Mouse (Mus musculus) midbrain, embryonic 12.5 days (tissue): ENCODE measurements around the gene Pes1. TPM values are rescaled to one million over a fixed set of nuclear protein-coding genes. Genes with fewer than 3 reads are reported as not detected.

Source experiments
- ATAC-seq: fragments of 200-750 bp; cut with Nextera tagmentation; 2 replicates; pipeline ENCODE4 v1.8.0; 2017; ENCODE audit warnings: low read depth, moderate TSS enrichment, moderate library complexity; ENCODE audit not compliant: low FRiP score
- H3K27ac ChIP-seq: fragments of 300-500 bp; sonication (generic); replicated peaks from 2 replicates; pipeline ENCODE4 v1.5.1; 2016; ENCODE audit warnings: mild to moderate bottlenecking
- H3K27me3 ChIP-seq: fragments of 300-500 bp; sonication (generic); 2 replicates; pipeline ENCODE4 v1.6.1; 2016; ENCODE audit warnings: mild to moderate bottlenecking
- H3K36me3 ChIP-seq: fragments of 300-500 bp; sonication (generic); 2 replicates; pipeline ENCODE4 v1.6.1; 2016
- H3K4me1 ChIP-seq: fragments of 300-500 bp; sonication (generic); 2 replicates; pipeline ENCODE4 v1.6.1; 2016
- H3K4me2 ChIP-seq: fragments of 300-500 bp; sonication (generic); replicated peaks from 2 replicates; pipeline ENCODE4 v1.6.1; 2016; ENCODE audit warnings: mild to moderate bottlenecking, moderate library complexity
- H3K4me3 ChIP-seq: fragments of 300-500 bp; sonication (generic); 2 replicates; pipeline ENCODE4 v1.5.1; 2016; ENCODE audit warnings: mild to moderate bottlenecking
- H3K9ac ChIP-seq: fragments of 300-500 bp; sonication (generic); replicated peaks from 2 replicates; pipeline ENCODE4 v1.6.1; 2016; ENCODE audit warnings: mild to moderate bottlenecking, moderate library complexity
- H3K9me3 ChIP-seq: fragments of 300-500 bp; sonication (generic); 2 replicates; pipeline ENCODE4 v1.6.1; 2016; ENCODE audit warnings: mild to moderate bottlenecking
- WGBS: fragments of 180-500 bp; shearing (Covaris S2); methylation state at CpG from one replicate; pipeline ENCODE4 v1.1.7; 2016; 5-methylcytosine and 5-hydroxymethylcytosine counted together
- polyA plus RNA-seq: library from polyadenylated mRNA; unstranded; fragments of >200 nt; fragmentation: Nextera tagmentation; extraction: Ambion mirVana; gene quantifications from 2 replicates; pipeline ENCODE4 v1.2.1, GENCODE M21; 2016

The Pes1 gene
- polyA plus RNA-seq, 1 experiment from 2014 or later: 75.3 TPM

GRCm38 (mm10) chr11:3969837-3970236, 6.1 kb downstream of the Pes1 start:
- Histone ChIP-seq H3K4me3 (no peak overlapping the region), H3K9ac (no peak overlapping the region), H3K27ac (no peak overlapping the region), H3K27me3 (no peaks in the 10 kb centered on the region), H3K4me2 (no peak overlapping the region), H3K4me1 (peaks cover 10% of the 10 kb centered on the region), H3K9me3 (no peaks in the 10 kb centered on the region), H3K36me3 (peaks cover 67% of the 10 kb centered on the region)
- 81% methylated on average over 3 of the region's 3 CpGs for WGBS
- no peak for ATAC-seq

- Histone ChIP-seq H3K9ac (no peak overlapping the region), H3K9me3 (no peaks in the 10 kb centered on the region), H3K36me3 (peaks cover 72% of the 10 kb centered on the region), H3K4me2 (no peak overlapping the region), H3K27me3 (no peaks in the 10 kb centered on the region), H3K4me3 (no peak overlapping the region), H3K27ac (no peak overlapping the region), H3K4me1 (0 out of 2 replicates have a peak, but pooled peaks cover 6% of the 10 kb centered on the region)
- no peak for ATAC-seq
- 96% methylated on average over 7 of the region's 7 CpGs for WGBS
Observed at GRCm38 (mm10) chr11:3970361-3970760, 6.6 kb downstream of the Pes1 start.

GRCm38 (mm10) chr11:3973081-3973480, 9.3 kb downstream of the Pes1 start:
- no peak overlapping the region for H3K4me3 ChIP-seq
- no peaks in the 10 kb centered on the region for H3K4me1 ChIP-seq
- H3K36me3 ChIP-seq: peaks cover 98% of the 10 kb centered on the region
- H3K9ac ChIP-seq: no peak overlapping the region
- no peak overlapping the region for H3K4me2 ChIP-seq
- H3K9me3 ChIP-seq: no peaks in the 10 kb centered on the region
- 98% methylated on average over 7 of the region's 7 CpGs for WGBS
- H3K27me3 ChIP-seq: no peaks in the 10 kb centered on the region
- no peak for ATAC-seq
- no peak overlapping the region for H3K27ac ChIP-seq

- H3K27me3 ChIP-seq: no peaks in the 10 kb centered on the region
- no peak overlapping the region for H3K9ac ChIP-seq
- peaks cover 100% of the 10 kb centered on the region for H3K36me3 ChIP-seq
- 74% methylated on average over 3 of the region's 3 CpGs for WGBS
- no peak overlapping the region for H3K4me2 ChIP-seq
- no peaks in the 10 kb centered on the region for H3K4me1 ChIP-seq
- ATAC-seq: no peak
- H3K27ac ChIP-seq: no peak overlapping the region
- no peak overlapping the region for H3K4me3 ChIP-seq
- no peaks in the 10 kb centered on the region for H3K9me3 ChIP-seq
Observed at GRCm38 (mm10) chr11:3974311-3974710, 10.5 kb downstream of the Pes1 start.

- WGBS: 96% methylated on average over 6 of the region's 6 CpGs
- H3K36me3 ChIP-seq: peaks cover 97% of the 10 kb centered on the region
- no peaks in the 10 kb centered on the region for H3K27me3 ChIP-seq
- H3K9ac ChIP-seq: no peak within 1 kb of the TSS
- H3K4me1 ChIP-seq: no peaks in the 10 kb centered on the region
- no peak for ATAC-seq
- no peak within 1 kb of the TSS for H3K4me2 ChIP-seq
- no peak within 1 kb of the TSS for H3K4me3 ChIP-seq
- H3K9me3 ChIP-seq: no peaks in the 10 kb centered on the region
- H3K27ac ChIP-seq: no peak within 1 kb of the TSS
Observed at GRCm38 (mm10) chr11:3976678-3977077, 12.9 kb downstream of the Pes1 start, which contains the start of gene 4930556J24Rik. Gene 4930556J24Rik, minus strand, starts transcription at chr11:3976778.

- Histone ChIP-seq H3K4me1 (peaks cover 4% of the 10 kb centered on the region; the same call in 1 of the 2 replicates), H3K4me2 (no peak overlapping the region), H3K4me3 (no peak overlapping the region), H3K27ac (no peak overlapping the region), H3K9me3 (no peaks in the 10 kb centered on the region), H3K27me3 (peaks cover 14% of the 10 kb centered on the region), H3K9ac (no peak overlapping the region), H3K36me3 (peaks cover 80% of the 10 kb centered on the region)
- ATAC-seq: no peak
- WGBS: 97% methylated on average over 5 of the region's 5 CpGs
Observed at GRCm38 (mm10) chr11:3978421-3978820, 14.6 kb downstream of the Pes1 start.

- WGBS: 77% methylated on average over 6 of the region's 6 CpGs
- peaks cover 9% of the 10 kb centered on the region; the same call in 1 of the 2 replicates for H3K4me1 ChIP-seq
- no peak overlapping the region for H3K4me3 ChIP-seq
- no peaks in the 10 kb centered on the region for H3K9me3 ChIP-seq
- no peak overlapping the region for H3K9ac ChIP-seq
- no peak overlapping the region for H3K27ac ChIP-seq
- peaks cover 34% of the 10 kb centered on the region for H3K27me3 ChIP-seq
- peaks cover 48% of the 10 kb centered on the region for H3K36me3 ChIP-seq
- ATAC-seq: no peak
- no peak overlapping the region for H3K4me2 ChIP-seq
Observed at GRCm38 (mm10) chr11:3981536-3981935, 17.8 kb downstream of the Pes1 start.

GRCm38 (mm10) chr11:3982275-3983209, 18.8 kb downstream of the Pes1 start:
- no peaks in the 10 kb centered on the region for H3K9me3 ChIP-seq
- H3K4me2 ChIP-seq: no peak overlapping the region
- H3K4me3 ChIP-seq: no peak overlapping the region
- WGBS: 62% methylated on average over 7 of the region's 7 CpGs
- no peak overlapping the region for H3K27ac ChIP-seq
- H3K4me1 ChIP-seq: peaks cover 9% of the 10 kb centered on the region; the same call in 1 of the 2 replicates
- H3K36me3 ChIP-seq: peaks cover 38% of the 10 kb centered on the region
- H3K27me3 ChIP-seq: peaks cover 34% of the 10 kb centered on the region
- no peak for ATAC-seq
- H3K9ac ChIP-seq: 0 out of 2 replicates have a peak overlapping the region, but pooled peaks have one; percentile 56

- peak within 1 kb of the TSS; percentile 56 for H3K9ac ChIP-seq
- 1% methylated on average over 24 of the region's 37 CpGs for WGBS
- peaks cover 30% of the 10 kb centered on the region for H3K36me3 ChIP-seq
- peaks cover 34% of the 10 kb centered on the region for H3K27me3 ChIP-seq
- H3K9me3 ChIP-seq: no peaks in the 10 kb centered on the region
- H3K4me1 ChIP-seq: peaks cover 9% of the 10 kb centered on the region; the same call in 1 of the 2 replicates
- peak; percentile 60 for ATAC-seq
- H3K4me3 ChIP-seq: peak within 1 kb of the TSS; percentile 41
- H3K4me2 ChIP-seq: peak within 1 kb of the TSS; percentile 64
- no peak within 1 kb of the TSS for H3K27ac ChIP-seq
Observed at GRCm38 (mm10) chr11:3983291-3983862, 19.6 kb downstream of the Pes1 start, which contains the start of gene Gal3st1. Gene Gal3st1, plus strand, starts transcription at chr11:3983636.

- no peaks in the 10 kb centered on the region for H3K9me3 ChIP-seq
- H3K27ac ChIP-seq: no peak overlapping the region
- no peak for ATAC-seq
- peak overlapping the region; percentile 56 for H3K9ac ChIP-seq
- peaks cover 9% of the 10 kb centered on the region; the same call in 1 of the 2 replicates for H3K4me1 ChIP-seq
- peak overlapping the region; percentile 64 for H3K4me2 ChIP-seq
- H3K36me3 ChIP-seq: peaks cover 23% of the 10 kb centered on the region
- WGBS: 12% methylated on average over 15 of the region's 15 CpGs
- H3K27me3 ChIP-seq: peaks cover 34% of the 10 kb centered on the region
- peak overlapping the region; percentile 41 for H3K4me3 ChIP-seq
Observed at GRCm38 (mm10) chr11:3983863-3984745, 20.3 kb downstream of the Pes1 start.

DNA sequence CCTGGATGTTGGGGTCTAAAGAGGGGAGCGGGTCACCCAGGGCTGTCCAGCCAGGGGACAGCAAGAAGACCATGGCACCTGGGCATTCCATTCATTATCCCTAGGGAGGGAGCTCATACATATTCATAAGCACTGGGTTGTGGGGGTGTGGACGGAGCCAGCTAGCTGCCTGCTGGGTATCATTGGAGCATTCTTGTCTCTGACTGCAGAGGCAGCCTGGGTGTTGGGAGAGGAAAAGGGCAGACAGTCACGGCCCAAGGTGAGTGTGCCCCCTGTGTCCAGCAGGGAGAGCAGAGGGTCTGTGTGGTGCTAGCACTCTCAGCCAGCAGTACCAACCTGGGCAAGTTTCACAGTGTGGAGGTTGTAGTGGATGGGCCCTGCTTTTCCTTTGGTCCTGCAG, 26.0 kb downstream of the Pes1 start:
- no peak overlapping the region for H3K9ac ChIP-seq
- H3K9me3 ChIP-seq: no peaks in the 10 kb centered on the region
- peaks cover 7% of the 10 kb centered on the region; the same call in 1 of the 2 replicates for H3K27me3 ChIP-seq
- ATAC-seq: no peak
- no peak overlapping the region for H3K27ac ChIP-seq
- H3K36me3 ChIP-seq: no peaks in the 10 kb centered on the region
- WGBS: 41% methylated on average over 3 of the region's 3 CpGs
- no peak overlapping the region for H3K4me3 ChIP-seq
- H3K4me2 ChIP-seq: no peak overlapping the region
- H3K4me1 ChIP-seq: no peaks in the 10 kb centered on the region
